Mouse (Mus musculus): ENCODE measurements around the gene Gpc5.

Gpc5 gene

GRCm38 (mm10) chr14:115546516-115547282 is 454.7 kb downstream of the Gpc5 start:
- no peak for DNase-seq (ENCODE audit: low spot score in 2 of 2)

GRCm38 (mm10) chr14:115551996-115552395 is 460.0 kb downstream of the Gpc5 start:
- DNase-seq (ENCODE audit: low spot score in 2 of 2), result no peak

- no peak for DNase-seq (ENCODE audit: low spot score in 2 of 2)
Observed at GRCm38 (mm10) chr14:115580466-115581255, 488.6 kb downstream of the Gpc5 start.

GRCm38 (mm10) chr14:115581256-115581633 is 489.2 kb downstream of the Gpc5 start:
- no peak for DNase-seq (ENCODE audit: low spot score in 2 of 2)

GRCm38 (mm10) chr14:115600259-115601029 is 508.4 kb downstream of the Gpc5 start:
- no peak for DNase-seq (ENCODE audit: low spot score in 2 of 2)

GRCm38 (mm10) chr14:115614154-115614553 is 522.1 kb downstream of the Gpc5 start:
- no peak for DNase-seq (ENCODE audit: low spot score in 2 of 2)

GRCm38 (mm10) chr14:115616305-115616704 is 524.3 kb downstream of the Gpc5 start:
- DNase-seq (ENCODE audit: low spot score in 2 of 2), result no peak

- DNase-seq (ENCODE audit: low spot score in 2 of 2), result no peak
Observed at GRCm38 (mm10) chr14:115616846-115617245, 524.8 kb downstream of the Gpc5 start.

- no peak for DNase-seq (ENCODE audit: low spot score in 2 of 2)
Observed at GRCm38 (mm10) chr14:115620473-115620872, 528.5 kb downstream of the Gpc5 start.

- DNase-seq (ENCODE audit: low spot score in 2 of 2), result no peak
Observed at GRCm38 (mm10) chr14:115631160-115631898, 539.3 kb downstream of the Gpc5 start.

- DNase-seq (ENCODE audit: low spot score in 2 of 2), result no peak
Observed at GRCm38 (mm10) chr14:115633311-115633710, 541.3 kb downstream of the Gpc5 start.

GRCm38 (mm10) chr14:115679875-115680274 is 587.9 kb downstream of the Gpc5 start:
- no peak for DNase-seq (ENCODE audit: low spot score in 2 of 2)

- no peak for DNase-seq (ENCODE audit: low spot score in 2 of 2)
Observed at GRCm38 (mm10) chr14:115746013-115746412, 654.0 kb downstream of the Gpc5 start.

GRCm38 (mm10) chr14:115760241-115760640 is 668.2 kb downstream of the Gpc5 start:
- no peak for DNase-seq (ENCODE audit: low spot score in 2 of 2)

- no peak for DNase-seq (ENCODE audit: low spot score in 2 of 2)
Observed at GRCm38 (mm10) chr14:115779382-115780177, 687.6 kb downstream of the Gpc5 start.

- DNase-seq (ENCODE audit: low spot score in 2 of 2), result no peak
Observed at GRCm38 (mm10) chr14:115804751-115805150, 712.7 kb downstream of the Gpc5 start.

GRCm38 (mm10) chr14:115819021-115819420 is 727.0 kb downstream of the Gpc5 start:
- no peak for DNase-seq (ENCODE audit: low spot score in 2 of 2)

- DNase-seq (ENCODE audit: low spot score in 2 of 2), result no peak
Observed at GRCm38 (mm10) chr14:115821657-115822056, 729.6 kb downstream of the Gpc5 start.

- DNase-seq (ENCODE audit: low spot score in 2 of 2), result no peak
Observed at GRCm38 (mm10) chr14:115830485-115830884, 738.5 kb downstream of the Gpc5 start.

- DNase-seq (ENCODE audit: low spot score in 2 of 2), result peak in 1 of 2 experiments; percentile 6
Observed at GRCm38 (mm10) chr14:115831219-115831755, 739.3 kb downstream of the Gpc5 start.
